Mouse (Mus musculus): ENCODE measurements at regions not wholly inside any gene's neighbourhood (a gene's known extent, or its start where the extent isn't known, plus 50 kb on each side); places are given as distances from the start of the nearest gene placed in this dataset.
A peak's percentile ranks its signal among the peaks of the same experiment; 100 is the strongest.

DNA sequence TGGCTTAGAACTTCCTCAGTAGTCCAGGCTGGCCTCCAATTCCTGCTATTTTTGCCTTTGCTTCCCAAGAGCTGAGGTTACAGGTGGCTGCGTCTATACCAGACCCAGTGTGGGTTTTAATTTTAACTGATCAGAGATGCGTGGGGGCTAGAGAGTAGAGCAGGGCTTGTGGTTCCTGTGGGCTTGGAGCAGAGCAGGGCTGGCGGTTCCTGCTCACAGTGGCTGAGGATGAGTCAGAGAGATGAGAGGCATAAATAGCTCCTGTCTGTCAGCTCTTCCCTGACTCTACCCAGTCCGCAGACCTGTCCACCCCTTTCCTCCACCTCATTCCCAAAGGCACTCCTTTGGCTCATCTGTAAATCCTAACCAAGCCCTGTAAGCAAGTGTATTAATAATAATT is 304.8 kb downstream of the Abcc12 start:
- Histone ChIP-seq H3K27ac (ENCODE audit: low read depth, low read length) (no peak overlapping the region), H3K4me3 (ENCODE audit: low read length) (no peak overlapping the region), H3K9me3 (ENCODE audit: control insufficient read depth, low read length) (no peaks in the 10 kb centered on the region), H3K36me3 (ENCODE audit: control insufficient read depth, insufficient read depth, low read length) (no peaks in the 10 kb centered on the region), H3K27me3 (ENCODE audit: control insufficient read depth, insufficient read depth, low read length) (no peaks in the 10 kb centered on the region), H3K4me2 (replicated peaks; ENCODE audit: low read depth, low read length) (no peak overlapping the region), H3K4me1 (ENCODE audit: control insufficient read depth, insufficient read depth, low read length) (no peaks in the 10 kb centered on the region), H3K9ac (ENCODE audit: low read depth, low read length) (no peak overlapping the region)
- WGBS: 84% methylated on average over 4 of the region's 4 CpGs
- ATAC-seq (ENCODE audit: low FRiP score, low TSS enrichment): no peak

DNA sequence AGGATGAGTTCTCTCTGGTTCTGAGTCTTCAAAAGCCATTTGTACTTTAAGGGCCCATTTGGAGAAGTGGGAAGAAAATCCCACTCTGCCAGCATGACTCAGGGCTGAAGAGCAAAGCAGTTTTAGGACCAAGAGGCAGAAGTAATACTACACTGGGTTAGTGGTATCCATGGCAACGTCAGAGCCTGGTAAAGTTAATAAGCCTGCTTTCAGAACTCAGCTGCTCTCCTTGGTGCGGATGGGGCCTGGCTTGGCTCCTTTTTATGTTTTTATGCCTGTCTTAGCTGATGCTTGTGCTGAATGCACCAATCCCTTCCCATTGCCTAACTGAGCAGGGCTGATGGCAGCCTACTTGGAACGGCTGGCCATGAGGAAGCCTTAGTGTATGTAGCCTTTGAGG is 306.7 kb downstream of the Abcc12 start:
- H3K4me1 ChIP-seq (ENCODE audit: control insufficient read depth, insufficient read depth, low read length): no peaks in the 10 kb centered on the region
- no peak overlapping the region for H3K9ac ChIP-seq (ENCODE audit: low read depth, low read length)
- peak; percentile 62; the same call in 1 of the 2 replicates for ATAC-seq (ENCODE audit: low FRiP score, low TSS enrichment)
- no peak overlapping the region for H3K4me2 ChIP-seq (replicated peaks; ENCODE audit: low read depth, low read length)
- H3K9me3 ChIP-seq (ENCODE audit: control insufficient read depth, low read length): no peaks in the 10 kb centered on the region
- H3K36me3 ChIP-seq (ENCODE audit: control insufficient read depth, insufficient read depth, low read length): no peaks in the 10 kb centered on the region
- no peak overlapping the region for H3K27ac ChIP-seq (ENCODE audit: low read depth, low read length)
- WGBS: 30% methylated on average over 3 of the region's 3 CpGs
- no peak overlapping the region for H3K4me3 ChIP-seq (ENCODE audit: low read length)
- H3K27me3 ChIP-seq (ENCODE audit: control insufficient read depth, insufficient read depth, low read length): no peaks in the 10 kb centered on the region

- Histone ChIP-seq H3K27me3 (ENCODE audit: control insufficient read depth, insufficient read depth, low read length) (no peaks in the 10 kb centered on the region), H3K9ac (ENCODE audit: low read depth, low read length) (no peak overlapping the region), H3K9me3 (ENCODE audit: control insufficient read depth, low read length) (no peaks in the 10 kb centered on the region), H3K4me3 (ENCODE audit: low read length) (no peak overlapping the region), H3K36me3 (ENCODE audit: control insufficient read depth, insufficient read depth, low read length) (no peaks in the 10 kb centered on the region), H3K4me2 (replicated peaks; ENCODE audit: low read depth, low read length) (no peak overlapping the region), H3K4me1 (ENCODE audit: control insufficient read depth, insufficient read depth, low read length) (no peaks in the 10 kb centered on the region), H3K27ac (ENCODE audit: low read depth, low read length) (no peak overlapping the region)
- ATAC-seq (ENCODE audit: low FRiP score, low TSS enrichment): no peak
- WGBS: 11% methylated on average over 1 of the region's 1 CpGs
Observed at GRCm38 (mm10) chr8:86272626-86273025, 307.9 kb downstream of the Abcc12 start.

GRCm38 (mm10) chr8:86271477-86271876 is 309.0 kb downstream of the Abcc12 start:
- Histone ChIP-seq H3K4me1 (ENCODE audit: control insufficient read depth, insufficient read depth, low read length) (no peaks in the 10 kb centered on the region), H3K4me2 (replicated peaks; ENCODE audit: low read depth, low read length) (no peak overlapping the region), H3K27me3 (ENCODE audit: control insufficient read depth, insufficient read depth, low read length) (no peaks in the 10 kb centered on the region), H3K9me3 (ENCODE audit: control insufficient read depth, low read length) (no peaks in the 10 kb centered on the region), H3K36me3 (ENCODE audit: control insufficient read depth, insufficient read depth, low read length) (no peaks in the 10 kb centered on the region), H3K4me3 (ENCODE audit: low read length) (no peak overlapping the region), H3K27ac (ENCODE audit: low read depth, low read length) (no peak overlapping the region), H3K9ac (ENCODE audit: low read depth, low read length) (no peak overlapping the region)
- 91% methylated on average over 6 of the region's 6 CpGs for WGBS
- ATAC-seq (ENCODE audit: low FRiP score, low TSS enrichment): no peak

- H3K27ac ChIP-seq (ENCODE audit: low read depth, low read length): no peak overlapping the region
- H3K4me2 ChIP-seq (replicated peaks; ENCODE audit: low read depth, low read length): no peak overlapping the region
- H3K4me1 ChIP-seq (ENCODE audit: control insufficient read depth, insufficient read depth, low read length): 0 out of 2 replicates have a peak, but pooled peaks cover 3% of the 10 kb centered on the region
- no peaks in the 10 kb centered on the region for H3K9me3 ChIP-seq (ENCODE audit: control insufficient read depth, low read length)
- 91% methylated on average over 5 of the region's 5 CpGs for whole genome bisulfite sequencing
- no peak for ATAC-seq (ENCODE audit: low FRiP score, low TSS enrichment)
- H3K36me3 ChIP-seq (ENCODE audit: control insufficient read depth, insufficient read depth, low read length): no peaks in the 10 kb centered on the region
- no peaks in the 10 kb centered on the region for H3K27me3 ChIP-seq (ENCODE audit: control insufficient read depth, insufficient read depth, low read length)
- no peak overlapping the region for H3K4me3 ChIP-seq (ENCODE audit: low read length)
- no peak overlapping the region for H3K9ac ChIP-seq (ENCODE audit: low read depth, low read length)
Observed at GRCm38 (mm10) chr8:86258011-86258410, 322.5 kb downstream of the Abcc12 start.

GRCm38 (mm10) chr8:86255431-86255830 is 325.1 kb downstream of the Abcc12 start:
- Histone ChIP-seq H3K4me2 (replicated peaks; ENCODE audit: low read depth, low read length) (no peak overlapping the region), H3K4me1 (ENCODE audit: control insufficient read depth, insufficient read depth, low read length) (0 out of 2 replicates have a peak, but pooled peaks cover 3% of the 10 kb centered on the region), H3K9me3 (ENCODE audit: control insufficient read depth, low read length) (no peaks in the 10 kb centered on the region), H3K9ac (ENCODE audit: low read depth, low read length) (no peak overlapping the region), H3K4me3 (ENCODE audit: low read length) (no peak overlapping the region), H3K27me3 (ENCODE audit: control insufficient read depth, insufficient read depth, low read length) (no peaks in the 10 kb centered on the region), H3K36me3 (ENCODE audit: control insufficient read depth, insufficient read depth, low read length) (no peaks in the 10 kb centered on the region), H3K27ac (ENCODE audit: low read depth, low read length) (no peak overlapping the region)
- no peak for ATAC-seq (ENCODE audit: low FRiP score, low TSS enrichment)

DNA sequence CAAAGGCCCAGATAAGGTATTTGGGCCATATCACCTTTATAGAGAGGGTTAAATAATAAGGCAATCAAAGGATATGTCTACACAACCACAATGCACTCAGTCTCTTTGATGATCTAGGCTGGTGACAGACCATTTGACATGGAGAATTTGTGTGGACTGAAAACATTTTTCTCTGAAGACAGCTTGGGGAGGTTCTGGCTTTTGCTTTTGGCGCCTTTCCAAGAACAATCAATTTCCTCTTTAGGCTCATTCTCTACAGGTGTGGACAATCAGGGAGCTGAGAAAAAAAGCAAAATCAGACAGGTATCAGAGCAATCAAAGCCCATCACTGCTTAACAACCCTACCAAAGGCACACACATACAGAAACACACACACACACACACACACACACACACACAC is 325.8 kb downstream of the Abcc12 start:
- H3K36me3 ChIP-seq (ENCODE audit: control insufficient read depth, insufficient read depth, low read length): no peaks in the 10 kb centered on the region
- H3K4me1 ChIP-seq (ENCODE audit: control insufficient read depth, insufficient read depth, low read length): 0 out of 2 replicates have a peak, but pooled peaks cover 3% of the 10 kb centered on the region
- WGBS: 43% methylated on average over 1 of the region's 1 CpGs
- ATAC-seq (ENCODE audit: low FRiP score, low TSS enrichment): no peak
- no peak overlapping the region for H3K27ac ChIP-seq (ENCODE audit: low read depth, low read length)
- no peak overlapping the region for H3K4me2 ChIP-seq (replicated peaks; ENCODE audit: low read depth, low read length)
- H3K27me3 ChIP-seq (ENCODE audit: control insufficient read depth, insufficient read depth, low read length): no peaks in the 10 kb centered on the region
- no peaks in the 10 kb centered on the region for H3K9me3 ChIP-seq (ENCODE audit: control insufficient read depth, low read length)
- no peak overlapping the region for H3K4me3 ChIP-seq (ENCODE audit: low read length)
- H3K9ac ChIP-seq (ENCODE audit: low read depth, low read length): no peak overlapping the region

DNA sequence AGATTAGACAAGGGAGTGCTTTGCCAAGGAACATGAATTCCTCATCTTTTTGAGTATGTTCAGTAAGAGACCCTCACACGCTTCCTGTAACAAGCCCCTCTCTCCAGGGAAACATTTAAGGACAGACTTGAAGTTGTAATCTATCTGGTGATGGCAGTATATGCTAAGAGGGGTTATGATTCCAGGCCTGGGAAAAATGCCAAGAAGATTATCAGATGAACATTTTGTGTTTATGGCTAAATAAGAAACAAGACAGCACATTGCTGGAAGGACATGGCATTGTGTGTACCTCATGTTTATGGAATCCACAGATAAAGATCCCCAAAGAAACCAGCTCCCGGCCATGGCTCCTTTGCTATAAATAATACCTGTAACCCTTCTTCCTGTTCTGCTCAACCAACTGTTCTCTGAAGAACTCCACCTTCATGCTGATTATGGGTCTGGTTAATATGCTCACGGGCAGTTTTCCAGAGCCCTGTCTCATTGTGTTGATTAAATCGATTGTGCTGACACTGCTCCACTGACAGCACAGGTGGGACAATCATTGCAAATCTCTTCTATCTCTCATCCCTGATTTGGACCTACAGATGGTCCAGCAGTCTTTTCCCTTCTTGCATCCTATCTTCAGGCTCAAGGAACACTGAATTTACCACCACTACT is 327.7 kb downstream of the Abcc12 start:
- 73% methylated on average over 4 of the region's 4 CpGs for WGBS
- no peaks in the 10 kb centered on the region for H3K9me3 ChIP-seq (ENCODE audit: control insufficient read depth, low read length)
- H3K4me1 ChIP-seq (ENCODE audit: control insufficient read depth, insufficient read depth, low read length): 0 out of 2 replicates have a peak, but pooled peaks cover 3% of the 10 kb centered on the region
- no peak for ATAC-seq (ENCODE audit: low FRiP score, low TSS enrichment)
- no peak overlapping the region for H3K4me3 ChIP-seq (ENCODE audit: low read length)
- H3K4me2 ChIP-seq (replicated peaks; ENCODE audit: low read depth, low read length): no peak overlapping the region
- H3K9ac ChIP-seq (ENCODE audit: low read depth, low read length): no peak overlapping the region
- H3K27me3 ChIP-seq (ENCODE audit: control insufficient read depth, insufficient read depth, low read length): no peaks in the 10 kb centered on the region
- H3K27ac ChIP-seq (ENCODE audit: low read depth, low read length): no peak overlapping the region
- H3K36me3 ChIP-seq (ENCODE audit: control insufficient read depth, insufficient read depth, low read length): no peaks in the 10 kb centered on the region

- 87% methylated on average over 4 of the region's 4 CpGs for WGBS
- no peak overlapping the region for H3K27ac ChIP-seq (ENCODE audit: low read depth, low read length)
- no peak overlapping the region for H3K4me2 ChIP-seq (replicated peaks; ENCODE audit: low read depth, low read length)
- no peaks in the 10 kb centered on the region for H3K9me3 ChIP-seq (ENCODE audit: control insufficient read depth, low read length)
- no peak overlapping the region for H3K9ac ChIP-seq (ENCODE audit: low read depth, low read length)
- no peak for ATAC-seq (ENCODE audit: low FRiP score, low TSS enrichment)
- no peaks in the 10 kb centered on the region for H3K4me1 ChIP-seq (ENCODE audit: control insufficient read depth, insufficient read depth, low read length)
- H3K36me3 ChIP-seq (ENCODE audit: control insufficient read depth, insufficient read depth, low read length): no peaks in the 10 kb centered on the region
- H3K4me3 ChIP-seq (ENCODE audit: low read length): no peak overlapping the region
- no peaks in the 10 kb centered on the region for H3K27me3 ChIP-seq (ENCODE audit: control insufficient read depth, insufficient read depth, low read length)
Observed at GRCm38 (mm10) chr8:86234696-86235095, 345.8 kb downstream of the Abcc12 start.
